Mouse (Mus musculus): ENCODE results near the gene Gm21974.

DNA sequence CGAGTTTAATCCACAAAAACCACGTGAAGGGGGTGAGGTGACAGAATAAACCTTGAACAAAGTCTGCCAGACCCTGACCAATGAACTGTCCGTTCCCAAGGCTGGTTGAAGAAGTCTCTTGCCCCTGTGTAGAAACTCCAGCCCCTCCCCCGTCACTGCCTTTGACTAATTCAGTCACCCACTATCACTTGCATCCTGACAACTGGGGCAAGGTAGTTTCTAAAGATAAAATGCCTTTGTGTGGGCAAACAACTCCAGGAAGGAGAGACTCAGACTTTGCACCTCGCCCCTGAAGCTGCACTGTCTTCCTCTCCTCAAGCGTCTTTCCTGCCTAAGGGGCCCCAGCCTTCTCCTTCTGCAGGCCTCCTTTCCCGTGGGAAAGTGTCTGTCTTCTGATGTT, 4.7 kb upstream of the Gm21974 start:
- TF ChIP-seq CTCF (IDR thresholded peaks at IDR 0.05) = no peak
- no peak for TF ChIP-seq EP300 (IDR thresholded peaks at IDR 0.05)
